Mouse (Mus musculus) layer of hippocampus, postnatal 36 days (tissue): ENCODE measurements around the gene Slc17a9. TPM values are rescaled to one million over a fixed set of nuclear protein-coding genes. Genes with fewer than 3 reads are reported as not detected.

ENCODE experiments used
- DNase-seq, 2 experiments: peaks; one replicate each; pipeline ENCODE4 v3.0.0; 2022
- total RNA-seq, 2 experiments: library from RNA; stranded (reverse); gene quantifications; 2 replicates each; pipeline ENCODE4 v1.2.3; 2021

The Slc17a9 gene
- total RNA-seq, 2 experiments from 2014 or later = 0.51 TPM; not detected in 1

DNA sequence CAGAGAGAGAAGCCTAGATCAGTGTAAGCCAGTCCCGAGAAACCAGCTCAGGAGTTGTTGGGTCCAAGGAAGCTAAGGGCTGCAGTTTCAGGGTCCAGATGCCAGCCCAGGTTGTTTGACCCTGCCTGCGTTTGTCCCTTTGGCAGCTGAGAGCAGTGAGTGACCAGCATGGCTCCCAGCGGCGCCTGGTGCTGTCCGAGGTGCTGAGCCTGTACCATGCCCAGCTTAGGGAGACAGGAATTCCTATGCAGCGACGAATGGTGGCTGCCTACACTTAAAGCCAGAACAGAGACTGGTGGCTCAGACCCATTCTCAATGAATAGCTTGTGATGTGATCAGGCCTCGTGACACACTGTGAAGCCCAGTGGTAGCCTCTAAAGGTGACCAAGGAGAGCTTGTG is 30.8 kb downstream of the Slc17a9 start:
- no peak for DNase-seq

DNA sequence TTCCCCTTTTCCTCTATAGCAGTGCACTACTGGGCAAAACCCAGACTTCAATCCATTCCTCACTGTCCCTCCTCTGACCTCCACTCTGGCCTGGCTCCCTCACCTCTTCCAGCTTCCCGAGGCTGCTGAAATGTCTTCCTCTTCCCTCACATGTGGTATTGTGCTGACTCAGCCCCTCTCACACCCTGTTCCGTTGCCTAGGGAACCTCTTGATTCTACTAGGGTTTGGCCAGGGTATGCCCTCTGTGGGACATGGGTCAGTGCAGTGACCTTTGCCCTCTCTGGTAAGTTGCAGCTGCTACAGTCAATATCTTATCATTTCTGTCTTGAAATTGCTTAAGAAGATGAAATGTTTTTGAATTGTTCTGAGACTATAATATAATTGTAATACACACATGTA is 31.7 kb downstream of the Slc17a9 start:
- DNase-seq = no peak

DNA sequence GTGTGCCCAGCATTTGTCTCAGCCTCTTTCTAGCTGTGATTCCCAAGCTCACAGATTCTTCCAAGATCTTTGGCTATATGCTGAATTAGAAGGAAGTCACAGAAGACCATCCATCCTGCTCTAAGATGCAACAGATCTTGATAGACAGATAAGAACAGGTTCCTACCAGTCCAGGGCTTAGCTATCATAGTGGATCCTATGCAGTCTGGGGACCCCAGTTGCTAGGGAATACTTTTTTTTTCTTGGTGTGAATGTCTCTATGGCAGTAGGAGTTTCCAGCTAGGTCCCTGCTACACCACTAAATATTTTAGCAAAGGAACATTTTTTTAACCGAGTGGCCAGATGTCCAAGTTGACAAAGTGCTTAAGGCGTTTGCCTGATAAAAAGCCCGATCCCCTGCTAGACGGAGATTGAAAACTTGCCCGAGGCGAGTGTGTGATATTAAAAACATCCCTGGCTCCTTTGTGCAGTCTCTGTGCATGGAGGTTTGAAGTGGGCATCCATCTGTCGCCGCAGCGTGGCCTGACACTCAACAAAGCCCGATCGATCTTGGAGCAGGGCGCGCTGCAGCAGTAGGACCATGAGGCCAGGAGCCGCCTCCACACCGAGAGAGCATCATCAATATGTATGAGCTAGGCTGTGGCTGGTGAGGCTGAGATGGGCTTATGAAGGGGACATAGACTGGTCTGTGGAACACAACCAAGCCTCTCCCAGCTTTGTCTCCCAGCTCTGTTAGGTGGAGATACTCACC is 33.6 kb downstream of the Slc17a9 start:
- no peak for DNase-seq

DNA sequence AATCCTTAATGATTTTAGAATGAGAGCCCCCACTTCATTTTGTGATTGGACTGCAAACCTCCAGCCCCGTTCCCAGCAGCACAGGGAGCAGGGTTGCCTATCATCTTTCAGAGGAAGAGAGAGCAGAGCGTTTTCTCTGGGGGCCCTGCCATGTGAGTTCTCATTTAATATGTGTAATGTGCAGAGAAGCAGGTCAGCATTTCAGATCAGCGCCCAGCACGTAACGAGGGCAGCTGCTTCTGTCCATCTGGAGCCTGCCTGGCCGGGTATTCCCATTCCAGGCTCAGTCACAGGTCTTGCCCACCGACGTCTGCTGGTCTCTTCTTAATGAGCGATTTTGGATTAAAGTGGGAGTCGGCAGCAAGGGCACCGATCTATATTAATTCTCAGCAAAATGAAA is 39.9 kb downstream of the Slc17a9 start:
- no peak for DNase-seq

DNA sequence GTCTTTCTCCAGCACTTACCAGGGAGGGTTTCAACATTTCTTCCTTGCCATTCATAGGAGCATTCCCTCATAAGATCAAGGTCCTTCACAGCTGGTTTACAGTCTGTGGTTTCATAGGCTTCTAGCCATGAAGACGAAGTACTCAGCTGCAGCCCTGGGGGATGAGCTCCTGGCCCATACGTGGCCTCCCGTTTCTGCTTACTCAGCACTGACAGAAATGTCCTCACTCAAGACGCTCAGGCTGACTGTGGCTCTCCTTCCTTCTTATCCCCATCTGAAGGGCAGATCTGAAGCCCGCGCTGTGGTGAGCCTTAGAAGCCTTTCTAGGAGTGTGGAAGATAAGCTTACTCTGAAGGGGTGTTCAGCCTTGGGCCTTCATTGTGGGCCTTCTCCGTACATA is 40.6 kb downstream of the Slc17a9 start:
- no peak for DNase-seq

DNA sequence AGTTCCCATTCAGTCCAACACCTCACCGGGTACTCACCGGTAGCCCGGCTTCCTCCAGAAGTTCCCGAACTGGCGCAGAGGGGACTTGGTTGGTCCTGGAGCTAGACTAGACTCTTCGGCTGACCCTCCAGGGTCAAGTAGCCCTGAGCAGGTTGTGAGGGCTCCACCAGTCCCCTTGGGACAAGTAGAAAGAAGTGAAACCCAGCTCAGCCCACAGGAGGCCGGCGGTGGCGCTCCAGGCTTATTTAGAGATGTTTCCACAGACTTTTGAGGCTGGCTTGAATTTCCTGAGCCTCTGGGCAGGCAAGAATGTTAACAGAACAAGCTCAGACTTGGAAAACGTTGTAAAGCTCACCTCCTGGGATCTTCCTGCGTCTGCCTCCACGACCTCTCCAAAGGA is 50.2 kb downstream of the Slc17a9 start:
- DNase-seq = no peak

DNA sequence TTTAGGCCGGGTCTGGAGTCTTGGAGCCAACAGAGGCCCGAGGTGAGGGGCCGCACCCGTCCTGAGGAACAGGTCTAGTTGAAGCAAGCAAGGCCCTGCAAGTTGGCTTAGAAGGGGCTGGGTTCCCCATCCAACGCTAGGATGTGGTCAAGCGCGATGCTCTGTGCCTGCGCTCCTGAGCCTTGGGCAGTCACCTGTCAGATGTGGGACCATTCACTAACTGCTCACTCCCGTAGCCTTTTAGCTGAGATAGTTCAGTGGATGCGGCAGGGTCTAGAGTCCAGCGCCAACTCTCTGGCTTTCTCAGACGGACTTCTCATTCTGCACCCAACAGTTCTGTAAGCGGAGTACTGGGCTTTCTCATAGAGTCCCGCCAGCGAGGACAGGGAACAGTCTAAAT is 50.6 kb downstream of the Slc17a9 start:
- DNase-seq = no peak

DNA sequence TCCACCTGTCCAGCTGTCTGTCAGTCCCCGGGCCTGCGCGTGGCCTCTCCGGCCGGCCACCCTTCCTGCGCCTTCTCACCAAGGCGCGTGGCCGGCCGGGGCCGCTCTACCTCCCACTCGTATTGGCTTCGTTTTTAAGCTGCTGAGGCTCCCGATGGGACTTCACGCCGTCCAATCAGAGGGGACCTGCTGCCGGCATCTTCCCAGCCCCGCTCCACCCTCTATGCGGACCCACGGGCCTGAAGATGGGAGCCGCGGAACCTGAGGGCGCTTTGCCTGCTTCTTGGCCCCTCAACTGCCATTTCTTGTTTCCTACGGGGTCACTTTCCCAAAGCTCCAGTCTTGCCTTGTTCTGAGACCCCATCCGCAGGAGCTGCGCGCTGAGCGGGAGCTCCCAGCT is 51.7 kb downstream of the Slc17a9 start, which contains the start of gene Bhlhe23:
Bhlhe23 (minus strand) TSS at position 108 of the 400 bp plus-strand sequence.
- no peak for DNase-seq

DNA sequence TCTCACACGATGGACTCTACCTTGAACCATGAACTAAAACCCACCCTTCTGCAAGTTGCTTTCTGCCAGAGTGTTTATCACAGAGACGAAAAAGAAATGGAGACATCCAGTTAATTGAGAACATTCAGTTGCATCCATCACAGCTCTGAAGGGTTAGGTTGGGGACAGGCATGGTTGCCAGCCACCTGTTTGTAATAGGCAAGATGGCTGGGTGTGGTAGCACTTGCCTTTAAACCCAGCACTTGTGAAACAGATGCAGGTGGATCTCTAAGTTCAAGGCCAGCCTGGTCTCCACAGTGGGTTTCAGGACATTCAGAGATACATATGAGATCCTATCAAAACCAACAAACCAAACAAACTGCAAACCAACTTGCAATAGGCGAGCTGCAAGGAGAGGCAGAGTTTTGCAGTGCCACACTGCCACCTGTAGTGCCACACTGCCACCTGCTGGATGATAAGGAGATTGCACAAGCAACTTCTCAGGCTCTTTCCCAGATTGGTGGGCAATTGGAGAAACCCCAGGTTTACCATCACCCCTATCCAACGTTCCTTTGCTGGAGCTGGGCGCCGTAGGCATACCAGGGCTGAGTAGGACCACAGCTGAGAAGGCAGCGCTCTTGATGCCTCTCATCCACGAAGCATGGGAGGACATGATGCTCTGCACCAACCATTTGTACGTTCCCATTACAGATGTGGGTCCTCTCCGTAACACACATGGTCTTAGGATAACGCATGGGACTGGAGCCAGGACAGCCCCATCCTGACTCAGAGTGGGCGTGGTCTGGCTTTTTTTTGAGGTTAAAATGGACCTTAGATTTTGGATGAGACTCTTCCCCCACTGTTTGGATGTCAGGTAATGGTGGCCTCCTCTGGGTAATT is 54.4 kb downstream of the Slc17a9 start:
- DNase-seq = peak in 1 of 2 experiments; percentile 62

DNA sequence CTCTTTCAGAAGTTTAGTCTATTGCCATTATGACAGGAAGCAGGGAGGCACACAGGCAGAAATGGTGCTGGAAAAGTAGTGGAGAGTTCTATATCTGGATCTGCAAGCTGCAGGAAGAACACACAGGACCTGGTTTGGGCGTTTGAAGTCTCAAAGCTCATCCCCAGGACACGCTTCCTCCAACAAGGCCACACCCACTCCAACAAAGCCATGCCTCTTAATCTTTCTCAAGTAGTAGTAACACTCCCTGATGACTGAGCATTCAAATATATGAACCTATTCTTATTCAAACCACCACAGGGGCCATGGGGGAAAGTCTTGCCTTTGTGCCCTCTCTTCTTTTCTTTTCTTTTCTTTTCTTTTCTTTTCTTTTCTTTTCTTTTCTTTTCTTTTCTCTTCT is 55.2 kb downstream of the Slc17a9 start:
- DNase-seq = no peak

DNA sequence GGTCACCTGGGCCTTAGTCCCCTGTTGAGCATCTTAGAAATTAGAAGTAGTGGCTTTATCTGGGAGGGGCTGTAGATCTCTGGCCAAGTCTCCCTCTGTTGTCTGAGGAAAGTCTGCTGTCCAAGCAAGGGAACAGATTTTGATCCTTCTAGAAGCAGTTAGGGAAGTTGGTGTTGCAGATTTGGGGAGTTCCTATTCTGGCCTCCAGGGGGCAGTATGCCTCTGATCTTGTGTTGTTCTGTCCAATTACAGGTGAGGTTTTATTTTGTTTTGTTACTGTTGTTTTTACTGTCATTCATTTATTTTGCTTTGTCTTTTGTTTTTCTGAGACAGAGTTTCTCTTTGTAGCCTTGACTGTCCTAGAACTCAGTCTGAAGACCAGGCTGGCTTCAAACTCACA is 61.7 kb downstream of the Slc17a9 start:
- no peak for DNase-seq

DNA sequence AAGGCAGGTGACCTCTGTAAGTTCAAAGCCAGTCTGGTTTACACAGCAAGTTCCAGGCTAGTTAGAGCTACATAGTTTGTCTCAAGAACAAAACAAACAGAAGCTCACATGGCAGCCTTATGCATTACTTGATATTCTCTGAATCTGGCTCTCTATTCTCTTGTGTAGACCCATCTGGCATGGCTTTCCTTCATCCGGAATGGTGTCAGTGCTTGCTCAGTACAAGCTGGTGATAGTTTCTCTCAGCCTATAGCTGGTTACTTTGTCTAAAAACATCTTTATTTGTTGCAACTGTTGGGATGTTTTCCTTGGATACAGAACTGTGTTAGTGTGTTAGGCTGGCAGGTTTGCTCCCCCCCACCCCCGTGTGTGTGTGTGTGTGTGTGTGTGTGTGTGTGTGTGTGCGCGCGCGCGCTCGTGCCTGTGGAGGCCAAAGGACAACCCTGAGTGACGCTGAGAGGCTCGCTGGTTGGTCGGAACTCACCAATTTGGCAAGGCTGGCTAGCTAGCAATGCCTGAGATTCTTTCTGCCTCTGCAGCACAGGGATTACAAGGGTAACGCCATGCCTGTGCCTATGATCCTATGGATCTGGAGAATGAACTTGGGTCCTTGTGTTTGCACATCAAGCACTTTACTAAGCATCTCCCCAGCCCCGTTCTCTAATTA is 62.6 kb downstream of the Slc17a9 start:
- no peak for DNase-seq

DNA sequence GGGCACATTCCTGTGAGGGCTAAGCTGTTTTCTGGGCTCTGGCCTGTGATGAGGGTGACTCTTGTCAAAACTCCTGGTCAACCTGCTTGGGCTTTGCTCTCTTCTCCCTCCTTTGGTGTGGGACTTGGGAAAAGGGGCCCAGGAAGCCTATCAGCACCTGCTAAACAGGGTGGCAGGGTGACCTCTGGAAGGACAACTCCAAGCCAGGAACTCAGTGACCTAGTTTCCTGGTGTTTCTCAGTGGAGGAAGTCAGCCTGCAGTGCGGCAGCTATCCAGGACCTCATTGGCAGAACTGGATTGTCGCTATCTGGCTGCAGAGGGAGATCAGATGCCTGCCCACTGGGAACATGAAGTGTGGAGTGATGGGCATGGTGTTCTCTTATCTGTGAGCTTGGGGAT is 63.3 kb downstream of the Slc17a9 start:
- DNase-seq = no peak

DNA sequence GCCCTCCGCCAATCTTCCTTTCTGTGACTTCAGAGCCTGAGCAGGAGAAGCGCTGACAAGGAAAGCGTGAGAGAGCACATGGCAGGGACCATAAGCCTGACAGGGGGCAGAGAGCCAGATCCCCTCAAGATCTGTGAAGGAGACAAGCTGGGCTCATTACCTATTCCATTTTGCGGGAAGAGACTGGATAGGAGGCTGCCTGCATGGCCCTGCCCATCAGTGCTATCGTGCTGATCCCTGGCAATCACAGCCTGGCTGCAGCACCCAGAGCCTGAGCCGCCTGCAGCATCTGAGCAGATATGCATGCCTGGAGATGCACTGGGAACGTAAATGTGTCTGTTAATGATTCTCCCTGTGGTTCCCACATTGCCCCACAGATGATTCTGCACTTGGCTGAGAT is 63.8 kb downstream of the Slc17a9 start:
- DNase-seq = peak; percentile 23 to 28

DNA sequence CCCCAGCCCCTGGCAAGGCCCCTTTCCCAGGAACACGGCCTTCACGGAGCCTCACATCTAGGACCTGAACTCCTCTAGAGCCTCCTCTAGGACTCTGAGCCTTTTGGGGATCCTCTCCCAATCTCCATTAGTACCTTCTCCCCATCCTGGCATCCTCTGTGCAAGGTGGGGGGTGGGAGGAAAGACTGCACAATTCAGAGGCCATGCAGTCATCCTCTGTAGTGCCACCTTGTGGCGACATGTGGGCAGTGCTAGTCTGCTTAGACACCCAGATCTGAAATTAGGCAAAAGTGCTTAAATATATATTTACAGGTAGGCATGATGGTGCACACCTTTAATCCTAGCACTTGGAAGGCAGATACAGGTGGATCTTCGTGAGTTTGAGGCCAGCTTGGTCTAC is 66.6 kb downstream of the Slc17a9 start:
- peak in 1 of 2 experiments; percentile 36 for DNase-seq

Other genes starting within 250 kb of the Slc17a9 start
- gene Ntsr1, start 225.3 kb upstream of the Slc17a9 start, total RNA-seq = 1 to 10 TPM; 2.5 to 3.3 TPM
- gene Mrgbp, start 144.0 kb upstream of the Slc17a9 start, total RNA-seq = 10 to 100 TPM; 20.1 to 21.9 TPM
- 10 to 100 TPM; 39.7 to 43.8 TPM for gene Ogfr, start 136.0 kb upstream of the Slc17a9 start, total RNA-seq
- 10 to 100 TPM in 1 of 2 experiments, 1 to 10 TPM in 1; 9.3 to 13.9 TPM for gene Col9a3, start 127.5 kb upstream of the Slc17a9 start, total RNA-seq
- gene Tcfl5, start 82.6 kb upstream of the Slc17a9 start, total RNA-seq = under 1 TPM; 0.32 to 0.35 TPM
- gene Dido1, start 15.3 kb upstream of the Slc17a9 start, total RNA-seq = 10 to 100 TPM; 52.2 to 61.1 TPM
- 10 to 100 TPM; 63.3 to 63.4 TPM for gene Gid8, start 15.1 kb upstream of the Slc17a9 start, total RNA-seq
- gene Bhlhe23, start 51.6 kb downstream of the Slc17a9 start, total RNA-seq = not detected
- 10 to 100 TPM; 52.3 to 52.4 TPM for gene Ythdf1, start 195.7 kb downstream of the Slc17a9 start, total RNA-seq
- gene Birc7, start 203.8 kb downstream of the Slc17a9 start, total RNA-seq = under 1 TPM in 1 of 2 experiments, not detected in 1; 0.33 TPM
- 10 to 100 TPM; 54.5 to 57.2 TPM for gene Nkain4, start 229.4 kb downstream of the Slc17a9 start, total RNA-seq
- gene Arfgap1, start 242.0 kb downstream of the Slc17a9 start, total RNA-seq = 100 to 1,000 TPM; 121 to 130 TPM